Mouse (Mus musculus) monocyte, adult 5-6 weeks (primary cell): ENCODE data around the gene 4930595M18Rik. TPM values are rescaled to one million over a fixed set of nuclear protein-coding genes. Genes with fewer than 3 reads are reported as not detected.

Experiments used
- ATAC-seq: fragments of 153-309, 156-312 bp; replicated peaks from 2 replicates; pipeline ENCODE4 v1.8.0; 2017; ENCODE audit warnings: mild to moderate bottlenecking; ENCODE audit not compliant: low TSS enrichment, insufficient number of reproducible peaks, severe bottlenecking, poor library complexity, low FRiP score
- total RNA-seq: library from RNA; stranded (forward); fragments of 200-1000, 200-491, 200-594 nt; gene quantifications from 3 replicates; pipeline ENCODE4 v1.2.3, GENCODE M21; 2017

The 4930595M18Rik gene
- total RNA-seq = not detected in 3 replicates

DNA sequence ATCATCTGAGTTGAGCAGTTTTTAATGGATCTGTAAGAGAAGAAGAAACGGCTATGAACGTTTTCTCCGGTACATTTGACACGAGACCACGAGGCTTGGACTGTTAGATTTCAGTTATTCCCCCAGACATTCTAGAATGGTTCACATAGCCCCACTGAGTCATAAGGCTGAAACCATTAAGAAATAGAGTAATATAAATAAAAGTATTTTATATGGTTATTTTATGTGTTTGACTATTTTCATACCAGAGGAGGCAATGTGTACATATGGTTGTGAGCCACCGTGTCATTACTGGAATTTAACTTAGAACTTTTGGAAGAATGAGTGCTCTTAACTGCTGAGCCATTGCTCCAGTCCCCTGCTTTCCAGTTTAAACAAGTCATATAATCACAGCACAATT lies at the start of gene 4930595M18Rik:
Gene 4930595M18Rik, minus strand, starts transcription at position 101 of the 400 bp plus-strand sequence.
- ATAC-seq = no peak

DNA sequence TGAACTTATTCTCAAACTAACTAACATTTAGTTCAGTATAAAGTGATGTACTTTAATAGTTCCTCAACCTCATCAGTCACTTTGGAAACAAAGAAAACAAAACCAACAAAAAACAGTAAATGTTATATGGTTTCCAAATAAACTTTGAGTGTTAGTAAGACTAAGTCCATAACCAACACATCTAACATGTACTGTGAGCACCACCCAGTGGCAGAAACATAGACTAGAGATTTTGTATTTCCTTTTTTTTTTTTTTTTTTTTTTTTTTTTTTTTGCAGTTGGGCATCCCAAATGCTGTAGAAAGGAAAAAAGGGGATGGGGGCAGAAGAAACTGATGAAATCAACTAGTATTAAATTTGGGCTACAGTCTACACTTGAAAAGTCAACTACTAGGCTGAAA lies 14.6 kb upstream of the 4930595M18Rik start:
- no peak for ATAC-seq
